25 mouse cellular contexts compared by ENCODE assay signal in genomic region chr16:13161516-13161915, GRCm38 (mm10). TPM values are rescaled to one million over a fixed set of nuclear protein-coding genes. Genes with fewer than 3 reads are reported as not detected.
DNase-seq lines count a peak whose midpoint lies in the region; ATAC-seq and TF ChIP-seq lines count a peak whose summit lies in the region.
"Had no signal": no experiment of that assay in that cellular context is flagged by ENCODE, and none has a peak within 500 bp of the region (broad histone marks: within the 10 kb centered on the region; RNA-seq: fewer than 3 reads in every experiment).

No protein-coding gene starts in this region.

- TF ChIP-seq EP300 in stomach, postnatal 0 days (optimal IDR thresholded peaks at IDR 0.05), result no peak

- no peak overlapping the region for H3K9ac ChIP-seq in stomach, postnatal 0 days (ENCODE audit: low read length)
- H3K9ac ChIP-seq: embryonic facial prominence, embryonic 15.5 days; forebrain, embryonic 12.5 days; forebrain, embryonic 15.5 days; hindbrain, embryonic 12.5 days; hindbrain, embryonic 15.5 days had no signal

- no peak overlapping the region for H3K4me3 ChIP-seq in gastrocnemius, adult 2 months
- no peak overlapping the region for H3K4me3 ChIP-seq in lung, adult 2 months (replicated peaks; ENCODE audit: extremely low read depth, low read depth, low read length)
- no peak overlapping the region for H3K4me3 ChIP-seq in stomach, postnatal 0 days (ENCODE audit: low read depth, low read length)
- H3K4me3 ChIP-seq: embryonic facial prominence, embryonic 15.5 days; forebrain, embryonic 12.5 days; forebrain, embryonic 15.5 days; heart, adult 2 months; hindbrain, embryonic 12.5 days; hindbrain, embryonic 15.5 days had no signal

- peaks cover 5% of the 10 kb centered on the region; the same call in 1 of the 2 replicates for H3K4me1 ChIP-seq in lung, adult 2 months (ENCODE audit: control insufficient read depth, insufficient read depth, low read length)
- H3K4me1 ChIP-seq in stomach, postnatal 0 days (replicated peaks; ENCODE audit: control insufficient read depth, insufficient read depth), result no peaks in the 10 kb centered on the region

- ATAC-seq in stomach, postnatal 0 days (ENCODE audit: low FRiP score, low TSS enrichment), result no peak
- ATAC-seq: forebrain, embryonic 15.5 days; Patski had no signal

- WGBS in lung, adult 2 months, result 77% methylated on average over 5 of the region's 5 CpGs
- WGBS in stomach, postnatal 0 days, result 66% methylated on average over 5 of the region's 5 CpGs

- no peaks in the 10 kb centered on the region for H3K36me3 ChIP-seq in stomach, postnatal 0 days (ENCODE audit: control insufficient read depth, insufficient read depth, low read length)
- H3K36me3 ChIP-seq: embryonic facial prominence, embryonic 15.5 days; forebrain, embryonic 12.5 days; forebrain, embryonic 15.5 days; G1E; hindbrain, embryonic 12.5 days; hindbrain, embryonic 15.5 days had no signal

- H3K9me3 ChIP-seq in stomach, postnatal 0 days (ENCODE audit: control insufficient read depth, low read length), result no peaks in the 10 kb centered on the region
- H3K9me3 ChIP-seq: forebrain, embryonic 12.5 days; G1E; hindbrain, embryonic 15.5 days had no signal

- H3K27ac ChIP-seq in gastrocnemius, adult 2 months, result peak overlapping the region; percentile 85; the same call in 1 of the 2 replicates
- no peak overlapping the region for H3K27ac ChIP-seq in stomach, postnatal 0 days (replicated peaks)
- H3K27ac ChIP-seq: embryonic facial prominence, embryonic 15.5 days; forebrain, embryonic 12.5 days; forebrain, embryonic 15.5 days; hindbrain, embryonic 12.5 days; hindbrain, embryonic 15.5 days had no signal

- no peak overlapping the region for H3K4me2 ChIP-seq in stomach, postnatal 0 days (replicated peaks; ENCODE audit: low read depth)
- H3K4me2 ChIP-seq: embryonic facial prominence, embryonic 15.5 days; forebrain, embryonic 12.5 days; forebrain, embryonic 15.5 days; heart, embryonic 11.5 days; hindbrain, embryonic 12.5 days had no signal

- no peaks in the 10 kb centered on the region for H3K27me3 ChIP-seq in stomach, postnatal 0 days (ENCODE audit: control insufficient read depth, insufficient read depth, low read length)
- H3K27me3 ChIP-seq: CH12.LX; embryonic facial prominence, embryonic 15.5 days; forebrain, embryonic 15.5 days; hindbrain, embryonic 12.5 days; hindbrain, embryonic 15.5 days; Patski had no signal

- TF ChIP-seq POLR2A in lung, adult 2 months (IDR thresholded peaks at IDR 0.05; ENCODE audit: borderline replicate concordance, extremely low read depth, low read depth, low read length), result no peak

- intact Hi-C loops in gastrocnemius, adult 2 months (cut with DNase I), result loop anchor here (2.0 to 5.0 kb wide), 2 partner anchors 96 to 189 kb away; partner anchors contain the start of gene Mrtfb
- intact Hi-C loops in gastrocnemius, postnatal 14 days (cut with DNase I; ENCODE audit: low total_unique reads), result loop anchor here (10.0 kb wide), 1 partner anchor 193 kb away; no protein-coding TSS in a partner anchor

- no peak for DNase-seq in gastrocnemius, adult 2 months
- DNase-seq in gastrocnemius, postnatal 14 days, result no peak
- DNase-seq in lung, adult 18-20 months, result peak; percentile 46 to 69
- DNase-seq in lung, postnatal 10 days, result no peak
- peak; percentile 54 for DNase-seq in lung, postnatal 36 days
- no peak for DNase-seq in lung, adult 2 months
- DNase-seq in stomach, postnatal 0 days (ENCODE audit: low spot score), result peak; percentile 13
- no peak for DNase-seq in left cerebral cortex, adult 11 months (ENCODE audit: low spot score)
- DNase-seq: adrenal gland, postnatal 10 days; adrenal gland, postnatal 36 days; B cell, adult 2 months; cerebellum, adult 18-20 months; cerebellum, adult 9-10 months; cerebellum, postnatal 14 days; gastrocnemius, postnatal 10 days; heart, adult 2 months had no signal

- no peak for TF ChIP-seq CTCF in gastrocnemius, adult 2 months (IDR thresholded peaks at IDR 0.05)
- TF ChIP-seq CTCF in lung, adult 2 months (IDR thresholded peaks at IDR 0.05; ENCODE audit: insufficient read depth, low read length), result no peak
- TF ChIP-seq CTCF in stomach, postnatal 0 days (IDR thresholded peaks at IDR 0.05; ENCODE audit: low read depth), result no peak

RNA-seq across cellular contexts. Expression of gene Ercc4, which starts 52.0 kb away (rescaled TPM):
- total RNA-seq in gastrocnemius, adult 2 months (2021), result 1 to 10 TPM; 4.4 to 5.7 TPM
- total RNA-seq in gastrocnemius, postnatal 14 days (2021), result 1 to 10 TPM; 4.9 to 5.6 TPM
- 13.3 and 13.8 TPM in 2 replicates for polyA plus RNA-seq in lung, adult 2 months (2012; rRNA removed)
- 5.3 and 6.6 TPM in 2 replicates for polyA plus RNA-seq in stomach, postnatal 0 days (2015; fragmentation: Nextera tagmentation; extraction: Ambion mirVana)

Comparison
In these comparisons a context has a peak if more than half of its experiments do, and no peak if none do; other contexts are left out.
1. DNase-seq: peak in lung, adult 18-20 months (2 of 2), lung, postnatal 36 days (single experiment) and stomach, postnatal 0 days (single experiment); none in gastrocnemius, adult 2 months (single experiment), gastrocnemius, postnatal 14 days (single experiment), lung, postnatal 10 days (single experiment), lung, adult 2 months (single experiment) and left cerebral cortex, adult 11 months (single experiment).